Mouse (Mus musculus) fat pad, adult 2 months (tissue): ENCODE results near the gene Bcan.

Experiments
- DNase-seq: peaks from one replicate; pipeline ENCODE4 v3.0.0-alpha.2; 2011; ENCODE audit warnings: low read depth, low spot score; ENCODE audit errors: extremely low read depth

Gene Bcan

GRCm38 (mm10) chr3:87998747-87999146 is 1.3 kb downstream of the Bcan start:
- no peak for DNase-seq

GRCm38 (mm10) chr3:87996971-87997614 is 2.9 kb downstream of the Bcan start:
- no peak for DNase-seq

GRCm38 (mm10) chr3:87996401-87996800 is 3.6 kb downstream of the Bcan start:
- DNase-seq: no peak

GRCm38 (mm10) chr3:87995331-87995730 is 4.7 kb downstream of the Bcan start:
- no peak for DNase-seq

- no peak for DNase-seq
These were observed 6.6 kb downstream of the Bcan start for GRCm38 (mm10) chr3:87993436-87993835.

GRCm38 (mm10) chr3:87989935-87990334 is 10.1 kb downstream of the Bcan start:
- no peak for DNase-seq

GRCm38 (mm10) chr3:87988068-87988467 is 12.0 kb downstream of the Bcan start:
- no peak for DNase-seq

- DNase-seq: no peak
These were observed 12.4 kb downstream of the Bcan start for GRCm38 (mm10) chr3:87987633-87988032.

GRCm38 (mm10) chr3:87986868-87987267 is 13.2 kb downstream of the Bcan start:
- DNase-seq: peak; percentile 14

GRCm38 (mm10) chr3:87985505-87986320 is 14.3 kb downstream of the Bcan start:
- DNase-seq: no peak

- no peak for DNase-seq
These were observed 15.9 kb downstream of the Bcan start for GRCm38 (mm10) chr3:87984094-87984493.

- no peak for DNase-seq
These were observed 16.4 kb downstream of the Bcan start for GRCm38 (mm10) chr3:87983627-87984026.

- DNase-seq: no peak
These were observed 17.0 kb downstream of the Bcan start for GRCm38 (mm10) chr3:87982836-87983601.

- DNase-seq: no peak
These were observed 17.9 kb downstream of the Bcan start for GRCm38 (mm10) chr3:87981894-87982835.

- no peak for DNase-seq
These were observed 18.7 kb downstream of the Bcan start for GRCm38 (mm10) chr3:87981214-87981760.

GRCm38 (mm10) chr3:87980728-87981127 is 19.3 kb downstream of the Bcan start:
- DNase-seq: no peak

GRCm38 (mm10) chr3:87980085-87980484 is 19.9 kb downstream of the Bcan start:
- DNase-seq: no peak

GRCm38 (mm10) chr3:87979493-87979892 is 20.5 kb downstream of the Bcan start:
- no peak for DNase-seq

GRCm38 (mm10) chr3:87974381-87974987 is 25.5 kb downstream of the Bcan start:
- DNase-seq: no peak
